Mouse (Mus musculus): Measurements from ENCODE around the gene Meiob. TPM values are rescaled to one million over a fixed set of nuclear protein-coding genes. Genes with fewer than 3 reads are reported as not detected.
A peak's percentile ranks its signal among the peaks of the same experiment; 100 is the strongest.

Gene Meiob
- polyA plus RNA-seq, 1 experiment from 2014 or later = 1.5 TPM

DNA sequence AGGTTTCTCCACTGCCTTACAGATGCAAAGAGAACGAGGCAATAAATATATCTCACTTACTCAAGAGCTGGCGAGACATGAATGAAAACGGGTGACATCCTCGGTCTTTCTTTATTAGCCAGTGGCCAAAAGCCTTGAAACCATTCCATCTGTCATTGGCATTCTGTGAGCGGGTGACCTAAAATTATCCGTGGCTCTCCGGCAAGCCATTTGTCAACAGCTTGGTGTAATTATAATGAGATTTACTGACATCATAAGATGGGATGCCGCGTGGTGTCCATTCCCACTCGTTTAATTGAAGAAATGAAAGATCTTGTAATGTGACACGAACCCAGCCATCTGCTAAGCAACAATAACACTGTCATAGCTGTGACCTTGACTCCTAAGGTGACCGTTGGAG lies 9.3 kb upstream of the Meiob start:
- WGBS (ENCODE audit: insufficient replicate concordance) = 73% methylated on average over 12 of the region's 12 CpGs
- Histone ChIP-seq H3K4me1 (peaks cover 9% of the 10 kb centered on the region), H3K4me2 (no peak overlapping the region), H3K9ac (no peak overlapping the region), H3K4me3 (no peak overlapping the region), H3K9me3 (replicated peaks) (no peaks in the 10 kb centered on the region), H3K27ac (no peak overlapping the region), H3K36me3 (no peaks in the 10 kb centered on the region), H3K27me3 (replicated peaks) (peaks cover 25% of the 10 kb centered on the region; the same call in 1 of the 2 replicates)
- no peak for ATAC-seq

GRCm38 (mm10) chr17:24796969-24797368 lies 7.1 kb upstream of the Meiob start:
- no peaks in the 10 kb centered on the region for H3K9me3 ChIP-seq (replicated peaks)
- no peak overlapping the region for H3K4me2 ChIP-seq
- H3K4me3 ChIP-seq = no peak overlapping the region
- H3K4me1 ChIP-seq = peaks cover 9% of the 10 kb centered on the region
- no peak for ATAC-seq
- H3K36me3 ChIP-seq = no peaks in the 10 kb centered on the region
- 35% methylated on average over 3 of the region's 3 CpGs for WGBS (ENCODE audit: insufficient replicate concordance)
- H3K9ac ChIP-seq = no peak overlapping the region
- H3K27ac ChIP-seq = no peak overlapping the region
- H3K27me3 ChIP-seq (replicated peaks) = peaks cover 10% of the 10 kb centered on the region; the same call in 1 of the 2 replicates

GRCm38 (mm10) chr17:24798229-24798628 lies 5.9 kb upstream of the Meiob start:
- Histone ChIP-seq H3K9me3 (replicated peaks) (no peaks in the 10 kb centered on the region), H3K9ac (no peak overlapping the region), H3K4me2 (no peak overlapping the region), H3K4me3 (no peak overlapping the region), H3K27me3 (replicated peaks) (peaks cover 10% of the 10 kb centered on the region; the same call in 1 of the 2 replicates), H3K27ac (no peak overlapping the region), H3K36me3 (no peaks in the 10 kb centered on the region), H3K4me1 (peaks cover 9% of the 10 kb centered on the region)
- WGBS (ENCODE audit: insufficient replicate concordance) = 51% methylated on average over 9 of the region's 9 CpGs
- ATAC-seq = no peak

DNA sequence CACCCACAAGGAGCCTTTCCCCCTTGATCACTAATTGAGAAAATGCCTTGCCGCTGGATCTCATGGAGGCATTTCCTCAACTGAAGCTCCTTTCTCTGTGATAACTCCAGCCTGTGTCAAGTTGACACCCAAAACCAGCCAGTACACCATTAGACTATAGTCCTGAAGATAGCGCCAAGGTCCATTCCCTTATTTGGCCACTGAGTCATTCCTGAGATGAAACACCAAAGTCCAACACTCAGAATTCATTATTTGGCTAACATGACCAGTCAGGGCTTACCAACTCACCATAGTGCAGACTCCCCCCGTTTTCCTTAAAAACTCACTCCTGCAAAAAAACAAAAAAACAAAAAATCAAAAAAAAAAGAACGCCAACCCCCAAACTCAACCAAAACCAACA lies 4.6 kb upstream of the Meiob start:
- Histone ChIP-seq H3K9me3 (replicated peaks) (no peaks in the 10 kb centered on the region), H3K4me1 (peaks cover 16% of the 10 kb centered on the region), H3K4me3 (no peak overlapping the region), H3K36me3 (no peaks in the 10 kb centered on the region), H3K27ac (no peak overlapping the region), H3K9ac (no peak overlapping the region), H3K27me3 (replicated peaks) (peaks cover 10% of the 10 kb centered on the region; the same call in 1 of the 2 replicates), H3K4me2 (no peak overlapping the region)
- ATAC-seq = no peak
- 84% methylated on average over 4 of the region's 4 CpGs for WGBS (ENCODE audit: insufficient replicate concordance)

- Histone ChIP-seq H3K9me3 (replicated peaks) (no peaks in the 10 kb centered on the region), H3K4me1 (peaks cover 23% of the 10 kb centered on the region), H3K27me3 (replicated peaks) (peaks cover 19% of the 10 kb centered on the region; the same call in 1 of the 2 replicates), H3K27ac (no peak overlapping the region), H3K9ac (no peak overlapping the region), H3K4me2 (no peak overlapping the region), H3K4me3 (no peak overlapping the region), H3K36me3 (no peaks in the 10 kb centered on the region)
- 47% methylated on average over 3 of the region's 3 CpGs for WGBS (ENCODE audit: insufficient replicate concordance)
- no peak for ATAC-seq
Measured at GRCm38 (mm10) chr17:24800524-24800923, 3.6 kb upstream of the Meiob start.

DNA sequence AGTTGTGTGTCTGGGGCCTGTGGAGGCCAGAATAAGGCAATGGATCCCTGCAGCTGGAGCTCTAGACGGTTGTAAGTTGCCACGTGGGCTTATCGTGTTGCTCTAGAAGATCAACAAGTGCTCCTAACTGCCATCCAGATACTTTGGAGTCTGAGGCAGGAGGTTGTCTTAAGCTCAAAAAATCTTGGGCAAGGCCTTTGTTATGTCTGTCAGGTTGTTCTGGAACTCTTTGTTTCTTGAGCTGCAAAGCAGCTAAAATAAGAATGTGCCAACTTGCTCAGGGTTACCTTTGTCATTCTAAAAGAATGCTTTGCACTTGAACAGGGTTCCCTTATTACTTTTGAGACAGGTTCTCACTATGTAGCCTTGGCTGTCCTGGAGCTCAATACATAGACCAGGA lies 7.1 kb downstream of the Meiob start:
- H3K4me3 ChIP-seq = no peak overlapping the region
- ATAC-seq = no peak
- H3K4me1 ChIP-seq = peaks cover 39% of the 10 kb centered on the region
- peak overlapping the region; percentile 53 for H3K27ac ChIP-seq
- H3K36me3 ChIP-seq = no peaks in the 10 kb centered on the region
- no peaks in the 10 kb centered on the region for H3K9me3 ChIP-seq (replicated peaks)
- H3K9ac ChIP-seq = no peak overlapping the region
- peaks cover 19% of the 10 kb centered on the region for H3K27me3 ChIP-seq (replicated peaks)
- H3K4me2 ChIP-seq = no peak overlapping the region
- 73% methylated on average over 3 of the region's 3 CpGs for WGBS (ENCODE audit: insufficient replicate concordance)

DNA sequence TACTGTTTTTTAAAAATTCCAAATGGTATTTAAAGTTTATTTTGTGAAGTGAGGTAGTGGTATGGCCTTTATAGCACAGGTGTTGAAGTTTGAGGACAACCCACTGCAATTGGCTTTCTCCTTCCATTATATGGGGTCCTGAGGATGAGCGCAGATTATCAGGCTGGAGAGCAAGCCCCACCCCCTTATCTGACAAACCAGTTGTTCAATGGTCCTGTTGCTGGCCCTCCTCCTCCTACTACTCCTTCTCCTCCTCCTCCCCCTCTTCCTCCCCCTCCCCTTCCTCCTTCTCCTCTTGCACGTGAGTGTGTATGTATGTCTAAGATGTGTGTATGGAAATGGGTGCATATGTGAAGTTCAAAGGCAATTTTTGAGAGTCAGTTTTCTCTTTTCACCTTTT lies 8.1 kb downstream of the Meiob start:
- ATAC-seq = peak; percentile 89
- 2% methylated on average over 2 of the region's 2 CpGs for WGBS (ENCODE audit: insufficient replicate concordance)
- Histone ChIP-seq H3K4me3 (no peak overlapping the region), H3K27me3 (replicated peaks) (peaks cover 12% of the 10 kb centered on the region), H3K27ac (peak overlapping the region; percentile 64), H3K9ac (peak overlapping the region; percentile 12; the same call in 1 of the 2 replicates), H3K4me1 (peaks cover 39% of the 10 kb centered on the region), H3K4me2 (peak overlapping the region; percentile 45), H3K9me3 (replicated peaks) (no peaks in the 10 kb centered on the region), H3K36me3 (no peaks in the 10 kb centered on the region)

DNA sequence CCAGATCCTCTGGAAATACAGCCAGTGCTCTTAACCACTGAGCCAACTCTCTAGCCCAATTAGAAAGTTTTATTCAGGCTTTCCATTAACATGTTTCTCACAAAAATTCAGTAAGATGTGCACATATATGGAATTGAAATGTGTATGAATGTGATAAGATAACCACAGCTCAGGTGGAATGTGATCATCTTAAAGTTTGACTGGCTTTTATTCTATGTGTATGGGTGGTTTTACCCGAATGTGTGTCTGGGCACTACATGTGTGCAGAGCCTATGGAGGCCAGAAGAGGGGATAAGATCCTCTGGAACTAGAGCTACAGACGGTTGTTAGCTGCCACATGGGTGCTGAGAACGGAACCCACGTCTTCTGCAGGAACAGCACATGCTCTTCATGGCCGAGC lies 11.2 kb downstream of the Meiob start:
- Histone ChIP-seq H3K27me3 (replicated peaks) (no peaks in the 10 kb centered on the region), H3K4me3 (no peak overlapping the region), H3K9me3 (replicated peaks) (no peaks in the 10 kb centered on the region), H3K4me2 (no peak overlapping the region), H3K36me3 (no peaks in the 10 kb centered on the region), H3K4me1 (peaks cover 39% of the 10 kb centered on the region), H3K9ac (no peak overlapping the region), H3K27ac (peak overlapping the region; percentile 72; the same call in 1 of the 2 replicates)
- 63% methylated on average over 5 of the region's 5 CpGs for WGBS (ENCODE audit: insufficient replicate concordance)
- ATAC-seq = peak; percentile 67; the same call in 1 of the 2 replicates

GRCm38 (mm10) chr17:24817503-24817902 lies 13.4 kb downstream of the Meiob start:
- Histone ChIP-seq H3K4me2 (no peak overlapping the region), H3K27ac (no peak overlapping the region), H3K9ac (no peak overlapping the region), H3K27me3 (replicated peaks) (no peaks in the 10 kb centered on the region; the same call in 1 of the 2 replicates), H3K4me3 (no peak overlapping the region), H3K36me3 (no peaks in the 10 kb centered on the region), H3K9me3 (replicated peaks) (no peaks in the 10 kb centered on the region), H3K4me1 (peaks cover 22% of the 10 kb centered on the region)
- no peak for ATAC-seq
- WGBS (ENCODE audit: insufficient replicate concordance) = 29% methylated on average over 1 of the region's 1 CpGs

DNA sequence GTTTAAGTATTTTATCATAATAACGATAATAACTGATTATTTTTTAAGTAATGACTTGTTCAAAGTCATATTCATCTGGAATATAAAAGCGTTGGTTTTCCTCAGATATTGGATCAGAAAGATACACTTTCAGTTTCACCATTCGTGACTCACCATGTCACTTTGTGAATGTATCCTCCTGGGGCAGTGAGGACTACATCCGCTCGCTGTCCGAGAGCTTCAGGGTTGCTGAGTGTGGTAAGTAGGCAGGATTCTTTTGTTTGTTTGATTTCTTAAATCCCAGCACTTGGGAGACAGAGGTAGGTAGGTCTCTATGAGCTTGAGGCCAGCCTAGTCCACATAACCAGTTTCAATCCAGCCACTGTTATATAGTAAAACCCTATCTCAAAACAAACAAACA lies 14.1 kb downstream of the Meiob start:
- no peaks in the 10 kb centered on the region for H3K9me3 ChIP-seq (replicated peaks)
- no peak for ATAC-seq
- H3K27ac ChIP-seq = no peak overlapping the region
- H3K27me3 ChIP-seq (replicated peaks) = no peaks in the 10 kb centered on the region; the same call in 1 of the 2 replicates
- H3K36me3 ChIP-seq = no peaks in the 10 kb centered on the region
- peak overlapping the region; percentile 27; the same call in 1 of the 2 replicates for H3K9ac ChIP-seq
- H3K4me1 ChIP-seq = peaks cover 17% of the 10 kb centered on the region
- H3K4me2 ChIP-seq = no peak overlapping the region
- no peak overlapping the region for H3K4me3 ChIP-seq
- WGBS (ENCODE audit: insufficient replicate concordance) = 52% methylated on average over 6 of the region's 6 CpGs

DNA sequence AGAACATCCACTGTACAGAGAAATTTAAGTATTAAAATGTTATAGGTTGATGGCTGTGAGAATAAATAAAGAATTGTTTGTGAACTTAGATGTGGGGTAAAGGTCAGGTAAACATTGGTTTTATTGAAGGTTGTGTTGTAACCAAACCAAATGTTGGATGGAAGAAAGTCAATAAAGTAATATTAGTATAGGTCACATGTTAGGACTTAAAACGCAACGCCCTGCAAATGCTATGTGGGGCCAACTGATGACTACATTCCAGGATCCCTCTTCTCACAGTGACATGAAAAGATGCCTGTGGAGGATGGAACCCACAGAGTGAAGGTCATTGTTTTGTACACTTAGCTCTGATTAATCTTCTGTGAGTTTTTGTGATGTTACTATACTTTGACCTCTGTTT lies 15.4 kb downstream of the Meiob start:
- no peak overlapping the region for H3K4me2 ChIP-seq
- H3K9me3 ChIP-seq (replicated peaks) = no peaks in the 10 kb centered on the region
- H3K4me1 ChIP-seq = peaks cover 10% of the 10 kb centered on the region
- H3K27ac ChIP-seq = no peak overlapping the region
- peaks cover 3% of the 10 kb centered on the region for H3K27me3 ChIP-seq (replicated peaks)
- WGBS (ENCODE audit: insufficient replicate concordance) = 52% methylated on average over 2 of the region's 2 CpGs
- no peak overlapping the region for H3K9ac ChIP-seq
- no peak overlapping the region for H3K4me3 ChIP-seq
- ATAC-seq = no peak
- no peaks in the 10 kb centered on the region for H3K36me3 ChIP-seq

DNA sequence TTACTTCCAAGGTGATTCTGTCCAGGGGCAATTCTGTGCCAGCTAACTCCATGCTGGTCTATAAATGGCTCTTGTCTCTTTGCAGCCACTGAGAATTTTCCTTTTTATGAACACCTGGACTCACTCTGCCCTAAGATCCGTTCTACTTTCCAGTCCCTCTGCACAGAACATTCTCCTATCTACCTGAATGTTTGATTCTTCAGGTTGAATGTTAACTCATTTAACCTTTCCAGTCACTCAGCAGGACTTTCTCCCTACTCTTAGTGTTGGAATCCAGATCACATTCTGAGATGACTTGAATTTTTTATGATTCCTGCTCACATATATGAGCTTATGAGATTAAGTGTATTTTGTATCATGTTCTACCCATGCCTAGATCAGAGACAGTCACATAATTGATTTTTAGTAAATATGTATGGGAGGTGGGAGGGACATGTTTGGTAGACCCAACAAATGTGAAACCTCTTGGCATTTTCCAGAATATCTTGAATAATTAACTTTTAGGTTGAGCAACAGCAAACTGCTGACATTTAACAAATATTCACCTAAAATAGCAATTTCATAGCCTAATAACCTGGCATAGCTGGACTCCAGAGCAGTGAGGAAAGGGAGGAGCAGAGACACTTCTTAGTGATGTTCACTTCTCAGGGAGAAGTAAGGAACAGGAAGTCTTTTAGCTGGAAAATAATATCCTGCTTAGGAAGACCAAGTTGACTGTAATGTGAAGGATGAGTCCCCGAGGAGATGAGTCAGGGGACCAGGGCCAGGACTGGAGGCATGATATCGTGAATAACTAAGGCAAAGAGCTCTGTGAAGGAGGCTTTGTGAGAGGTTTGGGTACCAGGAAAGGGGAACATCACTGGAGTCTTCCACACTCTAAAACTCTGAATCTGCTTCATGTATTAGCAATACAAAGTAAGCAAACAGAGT lies 17.5 kb downstream of the Meiob start:
- H3K4me1 ChIP-seq = no peaks in the 10 kb centered on the region
- no peak overlapping the region for H3K9ac ChIP-seq
- no peak for ATAC-seq
- H3K9me3 ChIP-seq (replicated peaks) = no peaks in the 10 kb centered on the region
- WGBS (ENCODE audit: insufficient replicate concordance) = 39% methylated on average over 3 of the region's 3 CpGs
- no peak overlapping the region for H3K4me2 ChIP-seq
- H3K27ac ChIP-seq = no peak overlapping the region
- peaks cover 15% of the 10 kb centered on the region for H3K27me3 ChIP-seq (replicated peaks)
- no peaks in the 10 kb centered on the region for H3K36me3 ChIP-seq
- H3K4me3 ChIP-seq = no peak overlapping the region

Measured in liver, embryonic 12.5 days (tissue).